Mouse (Mus musculus) CH12F3 (cell line): ENCODE results near the gene Sugp2.

ENCODE experiments used
- in situ Hi-C: fragments of 300-500 bp; cut with MboI; formaldehyde crosslinking; loops from 2 replicates; pipeline ENCODE4 v1.14.3; 2020; ENCODE audit warnings: low sequenced_read_pairs

Sugp2 gene

DNA sequence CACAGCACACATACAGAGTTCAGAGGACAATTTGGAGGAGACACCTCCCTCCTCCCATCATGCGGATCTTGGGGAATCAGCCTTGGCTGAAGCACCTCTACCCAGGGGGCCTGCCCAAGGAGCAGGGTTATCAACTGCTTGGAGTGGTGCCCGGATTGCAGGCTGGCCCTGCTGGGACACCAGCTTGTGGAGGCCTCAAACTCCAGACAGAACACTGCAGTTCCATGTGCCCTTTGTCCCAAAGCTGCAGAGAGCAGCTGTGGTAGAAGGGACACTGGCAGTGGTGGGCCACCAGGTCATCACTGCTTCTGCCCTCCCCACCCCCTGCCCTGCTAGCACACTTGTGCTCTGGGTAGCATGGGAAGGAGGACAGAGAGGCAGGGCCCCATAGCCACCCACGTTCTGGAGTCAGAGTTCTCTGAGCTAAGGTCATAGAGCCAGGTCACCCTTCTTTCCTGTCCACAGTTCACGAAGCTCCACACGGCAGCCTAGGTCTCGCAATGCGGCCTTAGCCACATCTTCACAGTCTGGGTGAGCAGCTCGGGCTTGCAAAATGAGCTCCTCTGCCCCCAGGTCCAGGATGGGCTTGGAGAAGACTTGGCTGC is 13.7 kb upstream of the Sugp2 start:
- in situ Hi-C loops = no loop called here

DNA sequence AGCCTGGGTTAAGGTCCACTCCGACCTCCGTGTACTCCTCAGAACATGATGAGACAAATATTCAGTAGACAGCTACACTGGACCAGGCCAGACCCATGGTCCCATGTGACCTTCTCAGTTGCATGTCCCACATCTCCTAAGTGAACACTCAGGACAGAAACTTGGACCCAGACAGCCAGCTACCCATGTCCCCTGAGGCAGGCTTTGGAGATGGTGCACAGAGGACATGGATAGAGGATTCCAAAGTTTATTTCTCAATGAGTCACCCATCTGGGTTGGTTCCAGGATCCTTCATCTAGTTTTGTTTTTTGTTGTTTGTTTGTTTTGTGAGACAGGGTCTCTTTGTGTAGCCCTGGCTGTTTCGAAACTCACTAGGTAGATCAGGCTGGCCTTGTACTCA is 13.1 kb upstream of the Sugp2 start:
- in situ Hi-C loops = no loop called here

DNA sequence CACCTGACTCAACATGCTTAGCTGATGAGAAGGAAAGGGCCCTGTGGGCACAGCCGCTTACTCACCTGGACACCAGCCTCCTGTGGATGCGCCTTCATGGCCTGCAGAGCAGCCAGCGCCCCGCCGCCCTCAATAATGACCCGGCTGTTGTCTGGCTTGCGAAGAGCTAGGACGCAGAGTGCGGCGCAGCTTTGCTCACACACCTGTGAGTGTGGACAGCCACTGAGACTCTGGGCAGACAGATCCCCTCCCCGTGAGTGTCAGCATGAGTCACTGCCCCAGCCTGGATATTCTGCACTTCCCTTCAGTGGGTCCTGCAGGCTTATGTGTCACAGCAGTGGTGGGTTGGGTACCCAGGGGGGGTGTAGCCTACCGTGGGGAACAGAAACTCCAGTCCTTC is 12.0 kb upstream of the Sugp2 start:
- in situ Hi-C loops = no loop called here

DNA sequence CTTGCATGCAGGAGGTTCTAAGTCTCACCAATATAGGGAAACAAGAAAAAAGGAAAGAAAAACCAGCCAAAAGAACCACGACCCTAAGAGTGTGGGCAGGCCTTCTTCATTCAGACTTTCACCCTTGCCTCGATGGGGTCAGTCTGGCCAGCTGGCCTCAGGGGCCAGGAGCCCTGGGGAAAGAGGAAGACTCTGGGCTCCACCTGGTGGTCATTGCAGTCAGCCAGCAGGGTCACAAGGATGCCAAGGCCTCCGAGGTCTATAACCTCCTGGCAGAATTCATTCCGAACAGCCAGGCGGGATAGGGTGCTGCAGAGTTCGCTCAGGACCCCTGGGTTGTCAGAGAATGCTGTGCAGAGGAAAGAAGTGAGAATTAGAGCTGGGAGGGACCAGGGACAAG is 10.7 kb upstream of the Sugp2 start:
- in situ Hi-C loops = no loop called here

DNA sequence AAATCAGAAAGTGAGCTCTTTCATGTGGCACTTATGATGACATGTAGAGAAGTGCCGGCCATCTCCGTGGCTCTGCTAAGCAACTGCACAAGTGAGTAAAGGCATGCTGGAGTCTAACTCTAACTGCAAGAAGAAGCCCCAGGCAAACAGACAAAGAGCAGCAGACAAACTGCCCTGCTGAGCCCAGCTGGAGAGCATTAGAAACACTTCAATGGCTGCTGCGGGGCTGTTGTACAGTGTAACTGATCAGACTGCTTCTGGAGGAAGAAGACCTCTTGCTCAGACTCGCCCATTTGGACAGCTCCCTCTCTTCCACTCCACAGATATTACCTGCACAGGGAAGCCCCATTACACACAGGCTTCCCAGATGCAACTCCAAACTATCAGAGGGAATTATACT is 6.0 kb upstream of the Sugp2 start:
- in situ Hi-C loops = no loop called here

DNA sequence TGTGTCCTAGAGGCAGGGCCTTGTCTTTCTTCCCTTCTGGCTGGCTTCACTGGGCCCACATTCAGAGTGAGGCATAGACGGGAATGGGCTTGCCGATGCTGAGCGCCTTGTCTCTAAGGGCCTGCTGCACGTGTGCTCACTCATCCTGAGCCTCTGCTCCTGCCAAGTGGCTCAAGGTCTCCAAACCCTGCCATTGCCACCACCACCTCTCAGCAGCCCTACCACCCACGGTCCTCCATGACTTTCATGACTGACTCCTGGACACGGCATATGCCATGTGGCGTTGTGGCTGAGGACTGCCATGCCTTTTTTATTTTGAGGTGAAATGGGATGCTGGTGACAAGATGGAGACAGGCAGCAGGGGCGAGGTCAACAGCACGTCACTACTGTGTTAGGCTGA is 3.2 kb upstream of the Sugp2 start:
- in situ Hi-C loops = no loop called here

DNA sequence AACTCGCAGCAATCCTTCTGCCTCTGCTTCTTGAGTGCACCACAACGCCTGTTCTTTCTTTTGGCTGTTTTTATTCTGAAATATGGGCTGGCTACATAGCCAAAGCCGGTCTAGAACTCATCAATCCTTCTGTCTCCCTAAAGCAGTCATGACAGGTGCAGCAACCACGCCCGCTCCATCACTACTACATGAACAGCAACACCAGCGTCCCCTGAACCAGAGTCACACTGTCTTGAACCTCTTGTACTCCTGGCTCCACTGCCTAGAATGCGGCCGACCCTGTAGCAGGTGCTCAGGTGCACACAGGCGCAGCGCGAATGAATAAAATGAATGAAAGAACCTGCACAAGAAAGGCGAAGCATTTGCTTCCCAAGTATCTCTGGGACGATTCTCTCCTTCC is 420 bp upstream of the Sugp2 start:
- in situ Hi-C loops = no loop called here

DNA sequence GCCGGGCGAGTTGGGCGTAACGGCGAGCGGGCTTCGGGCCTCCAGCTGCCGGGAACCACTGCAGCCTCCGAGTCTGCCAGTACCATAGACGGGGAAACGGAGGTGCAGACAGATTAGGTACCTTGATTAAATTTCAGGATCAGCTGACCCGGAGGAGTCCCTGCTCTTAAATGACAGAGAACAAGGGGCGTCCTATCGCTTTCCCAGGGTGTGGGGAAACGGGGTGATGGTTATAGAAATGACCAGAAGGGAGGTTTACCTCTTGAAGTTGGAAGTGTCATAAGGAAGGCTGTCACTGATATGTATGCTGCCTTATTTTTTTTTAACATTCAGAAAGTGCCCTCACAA is 729 bp downstream of the Sugp2 start:
- in situ Hi-C loops = no loop called here

DNA sequence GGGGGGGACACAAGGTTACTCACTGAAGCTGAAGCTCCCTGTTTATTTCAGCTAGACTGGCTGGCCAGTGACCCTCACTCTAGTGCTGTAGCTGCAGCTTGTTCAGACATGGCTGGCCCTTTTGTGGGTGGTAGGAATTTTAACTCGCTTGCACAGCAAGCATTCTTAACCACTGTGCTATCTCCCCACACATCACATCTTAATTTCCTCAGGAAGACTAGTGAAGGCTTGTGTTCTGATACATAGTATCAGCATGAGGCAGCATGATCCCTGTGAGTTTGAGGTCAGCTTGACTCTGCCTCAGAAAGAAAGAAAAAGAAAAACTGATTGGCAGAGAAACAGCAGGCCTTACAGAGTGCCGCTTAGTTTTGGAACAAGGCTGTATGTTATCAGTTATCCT is 3.8 kb downstream of the Sugp2 start:
- in situ Hi-C loops = no loop called here

DNA sequence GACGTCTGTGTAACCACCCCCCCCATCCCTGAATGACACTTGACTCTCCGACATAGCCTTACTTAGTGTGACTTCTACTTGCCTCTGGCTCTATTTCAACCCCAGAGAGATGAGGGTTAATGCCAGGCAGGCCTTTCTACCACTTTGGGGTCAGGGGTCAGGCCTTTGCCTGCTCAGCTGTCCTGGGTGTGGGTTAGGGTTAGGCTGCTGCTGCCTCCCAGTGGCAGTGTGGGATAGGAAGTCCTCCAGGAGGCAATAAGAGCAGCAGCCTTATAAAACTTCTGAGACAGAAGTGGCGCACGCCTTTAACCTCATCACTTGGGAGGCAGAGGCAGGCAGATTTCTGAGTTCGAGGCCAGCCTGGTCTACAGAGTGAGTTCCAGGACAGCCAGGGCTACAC is 6.6 kb downstream of the Sugp2 start:
- in situ Hi-C loops = no loop called here

DNA sequence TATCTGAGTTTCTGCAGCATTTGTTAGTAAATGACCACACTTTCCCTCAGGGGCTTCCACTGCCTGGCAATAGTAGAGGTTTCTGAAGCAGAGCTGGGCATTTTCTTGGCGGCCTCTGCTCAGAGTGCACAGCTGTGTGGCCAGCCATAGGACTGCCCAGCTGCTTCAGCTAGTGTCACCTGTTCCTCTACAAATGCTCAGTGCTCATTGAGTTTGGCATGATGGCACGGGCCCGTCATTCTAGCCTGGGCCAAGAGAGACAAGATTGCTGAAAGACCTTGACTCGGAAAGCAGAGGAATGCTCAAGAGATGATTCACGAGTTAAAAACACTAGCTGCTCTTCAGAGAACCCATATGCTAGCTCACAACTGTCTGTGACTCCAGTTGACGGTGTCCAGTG is 12.6 kb downstream of the Sugp2 start:
- in situ Hi-C loops = no loop called here

DNA sequence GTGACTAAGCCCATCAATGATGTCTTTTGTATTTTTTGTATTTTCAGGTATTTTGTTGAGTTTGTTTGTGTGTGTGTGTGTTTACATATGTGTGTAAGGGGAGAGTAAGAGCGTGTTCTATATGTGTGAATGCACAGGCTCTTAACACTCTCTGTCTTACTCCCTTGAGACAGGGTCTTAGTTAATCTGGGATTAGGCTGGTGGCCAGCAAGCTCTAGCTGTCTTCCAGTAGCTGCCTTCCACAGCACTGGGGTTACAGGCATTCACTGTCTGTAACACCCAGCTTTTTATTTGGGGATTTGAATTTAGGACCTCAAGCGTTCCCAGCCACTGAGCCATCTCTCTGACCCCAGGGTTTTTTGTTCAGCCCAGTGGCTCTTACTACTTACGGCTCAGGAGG is 13.8 kb downstream of the Sugp2 start:
- in situ Hi-C loops = no loop called here

DNA sequence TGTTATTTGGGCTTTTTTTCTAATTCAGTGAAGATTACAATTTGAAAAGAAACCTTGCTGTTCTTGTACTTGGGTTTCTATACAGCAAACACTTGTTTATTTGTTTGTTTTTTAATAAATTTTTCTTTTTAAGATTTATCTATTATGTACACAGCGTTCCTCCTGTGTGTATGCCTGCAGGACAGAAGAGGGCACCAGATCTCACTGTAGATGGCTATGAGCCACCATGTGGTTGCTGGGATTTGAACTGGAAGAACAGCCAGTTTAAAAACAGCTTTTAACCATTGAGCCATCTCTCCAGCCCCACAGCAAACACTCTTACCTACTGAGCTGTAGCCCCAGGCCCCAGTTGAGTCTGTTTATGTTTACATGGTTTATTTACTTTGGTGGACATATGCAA is 20.6 kb downstream of the Sugp2 start:
- in situ Hi-C loops = no loop called here

DNA sequence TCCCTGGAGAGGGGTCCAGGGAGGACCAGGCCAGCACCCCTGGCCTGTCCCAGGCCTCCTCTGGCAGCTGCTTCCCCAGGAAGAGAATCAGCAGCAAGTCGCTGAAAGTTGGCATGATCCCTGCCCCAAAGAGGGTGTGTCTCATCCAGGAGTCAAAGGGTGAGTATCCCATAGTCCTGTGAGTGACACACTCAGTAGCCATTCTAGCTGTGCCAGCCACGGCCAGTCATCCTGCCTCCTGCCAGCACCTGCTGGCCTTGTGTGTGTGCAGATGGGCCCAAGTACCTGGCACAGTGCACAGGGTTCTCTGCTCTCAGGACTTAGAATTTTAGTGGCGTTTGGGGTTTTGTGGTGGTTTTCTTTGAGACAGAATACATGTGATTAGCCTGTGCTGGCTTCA is 23.4 kb downstream of the Sugp2 start:
- in situ Hi-C loops = no loop called here

DNA sequence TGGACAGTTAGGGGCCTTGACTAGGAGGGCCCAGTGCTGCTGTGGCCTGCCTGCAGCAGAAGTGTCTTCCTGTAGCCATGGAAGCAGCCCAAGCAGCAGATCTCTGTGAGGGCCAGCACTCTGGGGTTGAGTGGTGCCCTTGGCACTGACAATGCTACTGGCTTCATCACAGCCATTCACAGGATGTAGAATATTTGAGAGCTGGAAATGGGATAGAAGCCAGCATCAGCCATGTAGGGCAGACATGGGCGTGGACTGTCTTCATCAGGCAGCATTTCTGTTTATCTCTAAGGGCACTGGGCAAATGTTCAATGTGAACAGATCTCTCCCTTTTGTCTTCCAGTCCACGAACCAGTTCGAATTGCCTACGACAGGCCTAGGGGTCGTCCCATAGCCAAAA is 24.6 kb downstream of the Sugp2 start:
- in situ Hi-C loops = no loop called here

DNA sequence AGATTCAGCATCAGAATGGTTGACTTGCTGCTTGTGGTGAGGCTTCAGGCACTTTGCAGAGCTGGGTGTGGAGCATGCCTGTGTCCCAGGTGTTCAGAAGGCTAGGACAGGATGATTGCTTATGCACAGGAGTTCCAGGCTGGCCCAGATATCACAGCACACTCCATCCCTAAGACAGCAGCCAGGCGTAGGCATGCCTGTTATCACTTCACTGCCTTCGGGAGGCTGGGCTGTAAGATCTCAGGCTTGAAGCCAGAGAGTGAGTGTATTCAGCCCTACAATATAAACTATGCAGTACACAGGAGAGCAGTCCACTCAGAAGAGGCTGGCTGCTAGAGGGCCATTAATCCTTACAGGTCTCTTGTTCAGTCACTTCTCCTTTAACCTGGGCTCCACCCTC is 25.0 kb downstream of the Sugp2 start:
- in situ Hi-C loops = no loop called here

DNA sequence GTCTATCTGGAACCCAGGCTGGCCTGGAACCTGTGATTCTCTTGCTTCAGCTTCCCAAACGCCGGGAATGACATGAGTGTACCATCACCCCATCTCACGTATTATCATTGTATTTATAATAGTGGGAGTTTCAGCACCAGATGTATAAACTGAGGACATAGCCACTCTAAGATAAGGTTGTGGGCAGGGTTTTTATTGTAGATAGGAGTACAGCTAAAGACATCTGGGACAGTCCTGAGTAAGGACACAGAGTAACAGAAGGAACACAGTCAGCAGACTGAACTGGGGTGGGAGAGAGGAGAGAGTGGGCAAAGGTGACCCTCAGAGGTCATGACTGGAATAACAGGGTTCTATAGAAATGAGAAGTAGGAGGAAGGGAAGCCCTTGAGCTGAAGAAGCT is 33.6 kb downstream of the Sugp2 start:
- in situ Hi-C loops = no loop called here

DNA sequence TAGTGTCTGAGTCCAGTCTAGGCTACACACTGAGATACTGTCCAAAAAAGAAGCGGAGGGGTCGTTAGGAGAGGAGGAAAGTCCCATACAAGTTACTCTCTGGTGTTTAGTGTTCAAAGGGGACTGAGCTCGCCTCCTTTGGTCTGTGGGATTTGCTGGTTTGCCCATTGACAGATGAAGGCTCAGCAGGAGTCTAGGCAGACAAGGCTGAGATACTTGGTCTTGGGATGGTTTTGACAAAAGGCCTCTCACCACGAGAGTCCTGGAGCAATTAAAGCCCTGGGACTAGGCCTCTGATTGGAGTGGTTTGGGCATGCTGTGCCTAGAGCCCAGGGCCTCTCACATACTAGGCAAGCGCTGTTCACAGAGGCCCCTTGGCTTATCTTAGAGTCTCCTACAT is 34.3 kb downstream of the Sugp2 start:
- in situ Hi-C loops = no loop called here

DNA sequence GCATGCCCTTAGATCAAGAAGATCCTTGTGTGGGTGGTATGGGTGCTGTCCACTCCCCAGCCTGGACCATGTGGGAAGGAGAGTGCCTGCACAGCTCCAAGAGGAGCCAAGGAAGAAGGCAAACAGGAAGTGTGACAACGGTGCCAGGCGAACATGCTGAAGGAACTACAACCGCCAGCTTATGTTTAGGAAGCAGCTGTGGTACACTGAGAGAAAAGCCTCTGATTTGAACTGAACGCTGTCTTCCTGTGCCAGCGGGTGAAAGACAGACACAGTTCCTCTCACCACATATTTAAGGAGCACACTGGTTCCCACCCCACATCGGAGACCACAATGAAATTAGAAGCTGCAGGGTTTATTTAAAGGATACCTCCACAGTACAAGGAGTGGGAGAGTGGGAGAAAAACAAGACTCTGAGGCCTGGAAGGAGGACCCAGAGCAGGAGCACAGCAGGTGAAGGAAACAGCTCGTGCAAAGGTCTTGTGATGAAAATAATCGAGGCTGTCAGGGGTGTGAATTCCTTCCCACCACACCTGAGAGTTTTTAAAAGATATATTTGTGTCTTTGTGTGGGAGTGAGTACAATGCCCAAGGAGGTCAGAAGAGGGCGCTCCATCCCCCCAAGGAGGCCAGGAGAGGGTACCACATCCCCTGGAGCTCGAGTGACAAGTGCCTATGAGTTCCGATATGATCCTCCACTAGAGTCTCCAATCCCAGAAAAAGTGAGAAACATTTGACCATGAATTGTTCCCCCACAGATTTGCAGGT is 35.0 kb downstream of the Sugp2 start:
- in situ Hi-C loops = no loop called here

DNA sequence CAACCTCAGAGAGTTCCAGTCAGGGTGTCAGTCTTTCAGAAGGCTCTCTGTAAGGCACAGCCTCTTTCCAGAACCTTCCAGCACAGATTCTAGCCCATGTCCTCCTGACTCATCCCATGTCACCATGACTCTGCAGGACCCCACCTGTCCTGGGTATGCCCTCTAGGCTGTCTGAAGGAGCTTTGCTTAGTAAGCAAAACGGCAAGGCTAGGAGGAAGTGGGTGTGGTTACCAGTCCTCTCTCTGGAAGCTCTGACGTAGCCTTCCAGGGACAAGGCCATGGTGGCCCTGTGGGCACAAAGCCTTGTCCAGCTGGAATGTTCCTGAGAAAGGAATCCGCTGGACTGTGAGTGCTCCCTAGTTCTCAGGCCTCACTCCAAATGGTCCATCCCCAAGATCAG is 38.9 kb downstream of the Sugp2 start:
- in situ Hi-C loops = no loop called here

DNA sequence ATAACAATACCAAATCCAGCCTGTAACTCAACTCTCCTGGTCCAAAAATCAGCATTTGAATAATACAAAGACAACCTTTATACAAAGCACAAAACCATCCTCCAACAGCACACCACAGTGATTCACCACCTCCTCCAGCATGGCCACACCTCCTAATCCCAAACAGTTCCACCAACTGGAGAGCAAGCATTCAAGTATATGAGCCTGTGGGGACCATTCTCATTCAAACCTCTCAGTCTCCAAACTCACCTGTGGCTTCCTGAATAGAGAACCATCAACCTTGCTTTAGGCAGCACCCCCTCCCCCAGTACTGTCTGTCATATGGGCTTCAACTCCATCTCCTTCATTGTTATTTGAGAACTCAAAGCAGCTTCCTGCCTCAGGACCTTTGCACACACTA is 40.3 kb downstream of the Sugp2 start:
- in situ Hi-C loops = no loop called here

DNA sequence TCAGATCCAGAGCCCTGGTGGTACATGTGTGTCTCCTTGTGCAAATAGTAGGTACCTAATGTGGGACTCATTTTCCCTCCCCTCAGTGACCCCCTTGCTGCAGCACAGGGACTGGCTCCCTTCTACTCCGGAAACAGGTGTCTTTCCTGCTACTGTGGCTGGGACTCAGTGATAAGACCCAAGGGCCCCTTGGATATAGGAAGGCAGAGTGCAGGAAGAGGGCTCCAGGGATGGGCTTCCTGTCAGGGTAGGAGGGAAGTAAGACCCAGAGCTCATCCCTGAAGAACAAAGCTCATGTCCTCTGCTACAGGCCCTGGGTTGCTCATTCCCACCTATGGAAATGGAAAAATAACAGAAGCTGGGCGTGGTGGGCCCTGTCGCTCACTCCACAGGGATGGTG is 42.5 kb downstream of the Sugp2 start:
- in situ Hi-C loops = no loop called here

DNA sequence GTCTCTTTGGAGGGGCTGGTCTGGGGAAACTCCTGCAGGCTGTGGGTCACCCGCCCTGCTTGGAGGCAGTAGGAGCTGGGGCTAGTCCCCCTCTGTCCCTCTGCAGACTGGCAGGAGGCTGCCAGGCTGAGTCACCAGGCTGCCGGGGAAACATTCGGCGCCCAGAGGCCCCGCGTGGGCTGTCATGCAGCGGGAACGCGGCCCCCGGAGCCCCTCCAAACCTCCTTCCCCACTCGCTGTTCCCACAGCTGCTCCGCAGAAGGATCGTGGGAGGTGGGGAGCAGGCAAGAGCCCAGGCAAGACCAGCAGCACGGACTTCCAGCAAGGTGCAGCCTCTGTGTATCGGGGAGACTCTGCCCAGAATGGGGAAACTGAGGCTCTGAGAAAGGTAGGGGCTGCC is 44.1 kb downstream of the Sugp2 start:
- in situ Hi-C loops = no loop called here
